Mouse (Mus musculus): ENCODE measurements around the gene Dap3. TPM values are rescaled to one million over a fixed set of nuclear protein-coding genes. Genes with fewer than 3 reads are reported as not detected.
"Not testable (repeated sequence)": the region's sequence is repeated elsewhere in the genome, so short reads cannot be mapped to it uniquely, and the experiment has no call there.

The Dap3 gene
- total and polyA plus RNA-seq, 3 experiments: 66.5 to 153 (median 134) TPM

GRCm38 (mm10) chr3:88906393-88907159, 44.4 kb downstream of the Dap3 start:
- Histone ChIP-seq H3K36me3 (ENCODE audit: control insufficient read depth, insufficient read depth, low read length) (no peaks in the 10 kb centered on the region), H3K27ac (no peak overlapping the region), H3K79me2 (replicated peaks; ENCODE audit: control insufficient read depth, insufficient read depth, low read length) (no peaks in the 10 kb centered on the region), H3K4me1 (ENCODE audit: control insufficient read depth, insufficient read depth, low read length) (no peaks in the 10 kb centered on the region), H3K27me3 (ENCODE audit: control insufficient read depth, insufficient read depth, low read length) (no peaks in the 10 kb centered on the region), H3K9ac (ENCODE audit: low read depth, low read length) (no peak overlapping the region), H3K4me3 (no peak overlapping the region)
- no peak for DNase-seq
- intact Hi-C loops (cut with DNase I): no loop called here
- 86% methylated on average over 6 of the region's 6 CpGs for WGBS
- no peak for TF ChIP-seq POLR2A (IDR thresholded peaks at IDR 0.05; ENCODE audit: insufficient read depth, low read depth, low read length)
- no peak for TF ChIP-seq CTCF (IDR thresholded peaks at IDR 0.05)
- TF ChIP-seq EP300 (IDR thresholded peaks at IDR 0.05; ENCODE audit: insufficient read depth, low read depth, low read length): no peak

GRCm38 (mm10) chr3:88905741-88906140, 45.2 kb downstream of the Dap3 start:
- TF ChIP-seq POLR2A (IDR thresholded peaks at IDR 0.05; ENCODE audit: insufficient read depth, low read depth, low read length) (no peak), EP300 (IDR thresholded peaks at IDR 0.05; ENCODE audit: insufficient read depth, low read depth, low read length) (no peak), CTCF (IDR thresholded peaks at IDR 0.05) (no peak)
- H3K36me3 ChIP-seq (ENCODE audit: control insufficient read depth, insufficient read depth, low read length): no peaks in the 10 kb centered on the region; the same call in 1 of the 2 replicates

GRCm38 (mm10) chr3:88905209-88905608, 45.8 kb downstream of the Dap3 start:
- H3K27ac ChIP-seq: no peak overlapping the region
- no peaks in the 10 kb centered on the region for H3K79me2 ChIP-seq (replicated peaks; ENCODE audit: control insufficient read depth, insufficient read depth, low read length)
- intact Hi-C loops (cut with DNase I): no loop called here
- 83% methylated on average over 6 of the region's 6 CpGs for WGBS
- H3K27me3 ChIP-seq (ENCODE audit: control insufficient read depth, insufficient read depth, low read length): no peaks in the 10 kb centered on the region
- H3K4me1 ChIP-seq (ENCODE audit: control insufficient read depth, insufficient read depth, low read length): no peaks in the 10 kb centered on the region
- DNase-seq: no peak
- no peak overlapping the region for H3K4me3 ChIP-seq
- no peak for TF ChIP-seq EP300 (IDR thresholded peaks at IDR 0.05; ENCODE audit: insufficient read depth, low read depth, low read length)
- TF ChIP-seq CTCF (IDR thresholded peaks at IDR 0.05): no peak
- TF ChIP-seq POLR2A (IDR thresholded peaks at IDR 0.05; ENCODE audit: insufficient read depth, low read depth, low read length): no peak
- no peaks in the 10 kb centered on the region; the same call in 1 of the 2 replicates for H3K36me3 ChIP-seq (ENCODE audit: control insufficient read depth, insufficient read depth, low read length)
- no peak overlapping the region for H3K9ac ChIP-seq (ENCODE audit: low read depth, low read length)

More at GRCm38 (mm10) chr3:88905741-88906140, 45.2 kb downstream of the Dap3 start:
- WGBS: 89% methylated on average over 2 of the region's 2 CpGs
- no peak for DNase-seq
- no peaks in the 10 kb centered on the region for H3K4me1 ChIP-seq (ENCODE audit: control insufficient read depth, insufficient read depth, low read length)
- no peak overlapping the region for H3K9ac ChIP-seq (ENCODE audit: low read depth, low read length)
- no peaks in the 10 kb centered on the region for H3K79me2 ChIP-seq (replicated peaks; ENCODE audit: control insufficient read depth, insufficient read depth, low read length)
- intact Hi-C loops (cut with DNase I): no loop called here
- H3K27me3 ChIP-seq (ENCODE audit: control insufficient read depth, insufficient read depth, low read length): no peaks in the 10 kb centered on the region
- H3K4me3 ChIP-seq: no peak overlapping the region
- H3K27ac ChIP-seq: no peak overlapping the region

- no peaks in the 10 kb centered on the region; the same call in 1 of the 2 replicates for H3K36me3 ChIP-seq (ENCODE audit: control insufficient read depth, insufficient read depth, low read length)
These were observed 46.2 kb downstream of the Dap3 start for GRCm38 (mm10) chr3:88904803-88905202.

GRCm38 (mm10) chr3:88893011-88893410, 58.0 kb downstream of the Dap3 start:
- H3K27me3 ChIP-seq (ENCODE audit: control insufficient read depth, insufficient read depth, low read length); H3K4me3 ChIP-seq; H3K27ac ChIP-seq; intact Hi-C loops (cut with DNase I); DNase-seq; H3K79me2 ChIP-seq (replicated peaks; ENCODE audit: control insufficient read depth, insufficient read depth, low read length); H3K4me1 ChIP-seq (ENCODE audit: control insufficient read depth, insufficient read depth, low read length); H3K9ac ChIP-seq (ENCODE audit: low read depth, low read length); H3K36me3 ChIP-seq (ENCODE audit: control insufficient read depth, insufficient read depth, low read length): not testable (repeated sequence)
- 95% methylated on average over 7 of the region's 7 CpGs for WGBS

More at GRCm38 (mm10) chr3:88904803-88905202, 46.2 kb downstream of the Dap3 start:
- no peaks in the 10 kb centered on the region for H3K27me3 ChIP-seq (ENCODE audit: control insufficient read depth, insufficient read depth, low read length)
- WGBS: 91% methylated on average over 3 of the region's 3 CpGs
- no peak overlapping the region for H3K27ac ChIP-seq
- DNase-seq: no peak
- no peaks in the 10 kb centered on the region for H3K4me1 ChIP-seq (ENCODE audit: control insufficient read depth, insufficient read depth, low read length)
- no peak for TF ChIP-seq EP300 (IDR thresholded peaks at IDR 0.05; ENCODE audit: insufficient read depth, low read depth, low read length)
- no peak for TF ChIP-seq POLR2A (IDR thresholded peaks at IDR 0.05; ENCODE audit: insufficient read depth, low read depth, low read length)
- TF ChIP-seq CTCF (IDR thresholded peaks at IDR 0.05): no peak
- H3K79me2 ChIP-seq (replicated peaks; ENCODE audit: control insufficient read depth, insufficient read depth, low read length): no peaks in the 10 kb centered on the region
- no peak overlapping the region for H3K4me3 ChIP-seq
- intact Hi-C loops (cut with DNase I): no loop called here
- no peak overlapping the region for H3K9ac ChIP-seq (ENCODE audit: low read depth, low read length)

- intact Hi-C loops (cut with DNase I); H3K79me2 ChIP-seq (replicated peaks; ENCODE audit: control insufficient read depth, insufficient read depth, low read length); DNase-seq; H3K36me3 ChIP-seq (ENCODE audit: control insufficient read depth, insufficient read depth, low read length); H3K27ac ChIP-seq; H3K27me3 ChIP-seq (ENCODE audit: control insufficient read depth, insufficient read depth, low read length); H3K4me1 ChIP-seq (ENCODE audit: control insufficient read depth, insufficient read depth, low read length); H3K4me3 ChIP-seq; H3K9ac ChIP-seq (ENCODE audit: low read depth, low read length): not testable (repeated sequence)
- WGBS: 97% methylated on average over 4 of the region's 4 CpGs
These were observed 68.4 kb downstream of the Dap3 start for GRCm38 (mm10) chr3:88882536-88882935.

Other genes with a start within 250 kb of the Dap3 start
- gene Rit1, start 234.3 kb downstream of the Dap3 start, total RNA-seq (2021): 10 to 100 TPM; 57.0 to 66.6 TPM
- 98.3 and 112 TPM in 2 replicates for gene Rit1, start 234.3 kb downstream of the Dap3 start, polyA plus RNA-seq (2012; rRNA removed)
- gene Syt11, start 176.0 kb downstream of the Dap3 start, total RNA-seq (2021): 1 to 10 TPM; 6.6 to 7.9 TPM
- gene Syt11, start 176.0 kb downstream of the Dap3 start, polyA plus RNA-seq (2012; rRNA removed): 10.2 and 18.2 TPM in 2 replicates
- gene Gon4l, start 116.0 kb downstream of the Dap3 start, total RNA-seq (2021): 10 to 100 TPM; 19.9 to 24.3 TPM
- 10.7 and 15.8 TPM in 2 replicates for gene Gon4l, start 116.0 kb downstream of the Dap3 start, polyA plus RNA-seq (2012; rRNA removed)
- 10 to 100 TPM; 12.4 to 12.6 TPM for gene Msto1, start 37.2 kb downstream of the Dap3 start, total RNA-seq (2021)
- 21.6 and 22.1 TPM in 2 replicates for gene Msto1, start 37.2 kb downstream of the Dap3 start, polyA plus RNA-seq (2012; rRNA removed)
- gene Ash1l, start 559 bp downstream of the Dap3 start, total RNA-seq (2021): 10 to 100 TPM; 36.4 to 41.1 TPM
- 6.9 and 14.0 TPM in 2 replicates for gene Ash1l, start 559 bp downstream of the Dap3 start, polyA plus RNA-seq (2012; rRNA removed)
- gene Rusc1, start 142.1 kb upstream of the Dap3 start, total RNA-seq (2021): 10 to 100 TPM; 26.4 to 30.9 TPM
- gene Rusc1, start 142.1 kb upstream of the Dap3 start, polyA plus RNA-seq (2012; rRNA removed): 38.8 and 50.4 TPM in 2 replicates
- not detected for gene Gm43738, start 149.9 kb upstream of the Dap3 start, total RNA-seq (2021)
- gene Gm43738, start 149.9 kb upstream of the Dap3 start, polyA plus RNA-seq (2012; rRNA removed): not detected in 2 replicates
- 10 to 100 TPM; 20.8 to 21.1 TPM for gene Fdps, start 150.8 kb upstream of the Dap3 start, total RNA-seq (2021)
- gene Fdps, start 150.8 kb upstream of the Dap3 start, polyA plus RNA-seq (2012; rRNA removed): 22.5 and 29.6 TPM in 2 replicates
- gene Pklr, start 185.0 kb upstream of the Dap3 start, total RNA-seq (2021): not detected
- 0.06 TPM in 1 of 2 replicates, not detected in the other for gene Pklr, start 185.0 kb upstream of the Dap3 start, polyA plus RNA-seq (2012; rRNA removed)
- under 1 TPM in 1 of 2 experiments, not detected in 1; 0.25 TPM for gene Hcn3, start 209.0 kb upstream of the Dap3 start, total RNA-seq (2021)
- gene Hcn3, start 209.0 kb upstream of the Dap3 start, polyA plus RNA-seq (2012; rRNA removed): 0.26 and 0.29 TPM in 2 replicates
- 10 to 100 TPM; 15.4 to 18.9 TPM for gene Clk2, start 213.6 kb upstream of the Dap3 start, total RNA-seq (2021)
- 26.5 and 40.4 TPM in 2 replicates for gene Clk2, start 213.6 kb upstream of the Dap3 start, polyA plus RNA-seq (2012; rRNA removed)
- gene Scamp3, start 226.3 kb upstream of the Dap3 start, total RNA-seq (2021): 10 to 100 TPM; 44.5 to 54.7 TPM
- gene Scamp3, start 226.3 kb upstream of the Dap3 start, polyA plus RNA-seq (2012; rRNA removed): 96.7 and 108 TPM in 2 replicates
- 1 to 10 TPM; 3.9 to 5.1 TPM for gene Fam189b, start 232.0 kb upstream of the Dap3 start, total RNA-seq (2021)
- 12.8 and 18.0 TPM in 2 replicates for gene Fam189b, start 232.0 kb upstream of the Dap3 start, polyA plus RNA-seq (2012; rRNA removed)

Measured in heart, adult 2 months (tissue).